Mouse (Mus musculus) common myeloid progenitor, adult 5-6 weeks (primary cell): ENCODE results near the gene Syde2. TPM values are rescaled to one million over a fixed set of nuclear protein-coding genes. Genes with fewer than 3 reads are reported as not detected.

Experiments used
- ATAC-seq: replicated peaks from 2 replicates; pipeline ENCODE4 v1.8.0; 2016; ENCODE audit warnings: low read depth, mild to moderate bottlenecking, moderate TSS enrichment, inconsistent platforms; ENCODE audit not compliant: poor library complexity, severe bottlenecking
- total RNA-seq: library from RNA; stranded (forward); fragments of 200-1000, 187-1606 nt; gene quantifications from 2 replicates; pipeline ENCODE4 v1.2.3, GENCODE M21; 2017

The Syde2 gene
- total RNA-seq, 1 experiment from 2014 or later, result 14.1 TPM

GRCm38 (mm10) chr3:146007872-146008271, 20.2 kb downstream of the Syde2 start:
- ATAC-seq, result no peak

- ATAC-seq, result no peak
Measured at GRCm38 (mm10) chr3:146009859-146010645, 22.4 kb downstream of the Syde2 start.

GRCm38 (mm10) chr3:146010751-146011150, 23.1 kb downstream of the Syde2 start:
- no peak for ATAC-seq

- ATAC-seq, result no peak
Measured at GRCm38 (mm10) chr3:146011544-146012218, 24.0 kb downstream of the Syde2 start.

GRCm38 (mm10) chr3:146013490-146013889, 25.8 kb downstream of the Syde2 start:
- ATAC-seq, result no peak

GRCm38 (mm10) chr3:146014321-146014720, 26.7 kb downstream of the Syde2 start:
- no peak for ATAC-seq

GRCm38 (mm10) chr3:146016979-146017378, 29.3 kb downstream of the Syde2 start:
- ATAC-seq, result no peak

- no peak for ATAC-seq
Measured at GRCm38 (mm10) chr3:146017521-146017920, 29.9 kb downstream of the Syde2 start.

GRCm38 (mm10) chr3:146022232-146022631, 34.6 kb downstream of the Syde2 start:
- ATAC-seq, result no peak

- ATAC-seq, result no peak
Measured at GRCm38 (mm10) chr3:146024746-146025145, 37.1 kb downstream of the Syde2 start.

- no peak for ATAC-seq
Measured at GRCm38 (mm10) chr3:146025499-146025898, 37.8 kb downstream of the Syde2 start.

- ATAC-seq, result no peak
Measured at GRCm38 (mm10) chr3:146027116-146027515, 39.4 kb downstream of the Syde2 start.

GRCm38 (mm10) chr3:146028406-146028805, 40.7 kb downstream of the Syde2 start:
- ATAC-seq, result no peak

GRCm38 (mm10) chr3:146029234-146029633, 41.6 kb downstream of the Syde2 start:
- ATAC-seq, result no peak

- ATAC-seq, result peak; percentile 78
Measured at GRCm38 (mm10) chr3:146030255-146030836, 42.7 kb downstream of the Syde2 start.

- ATAC-seq, result no peak
Measured at GRCm38 (mm10) chr3:146032976-146033375, 45.3 kb downstream of the Syde2 start.

- ATAC-seq, result no peak
Measured at GRCm38 (mm10) chr3:146037906-146038305, 50.2 kb downstream of the Syde2 start.

GRCm38 (mm10) chr3:146039132-146039903, 51.6 kb downstream of the Syde2 start:
- ATAC-seq, result peak; percentile 77

- ATAC-seq, result no peak
Measured at GRCm38 (mm10) chr3:146041382-146041781, 53.7 kb downstream of the Syde2 start.

- ATAC-seq, result peak; percentile 60
Measured at GRCm38 (mm10) chr3:146044977-146045376, 57.3 kb downstream of the Syde2 start.
